Mouse (Mus musculus): ENCODE measurements around the gene Zbtb22. TPM values are rescaled to one million over a fixed set of nuclear protein-coding genes. Genes with fewer than 3 reads are reported as not detected.

Zbtb22 gene
- polyA plus RNA-seq, 1 experiment from 2014 or later: 18.1 TPM

DNA sequence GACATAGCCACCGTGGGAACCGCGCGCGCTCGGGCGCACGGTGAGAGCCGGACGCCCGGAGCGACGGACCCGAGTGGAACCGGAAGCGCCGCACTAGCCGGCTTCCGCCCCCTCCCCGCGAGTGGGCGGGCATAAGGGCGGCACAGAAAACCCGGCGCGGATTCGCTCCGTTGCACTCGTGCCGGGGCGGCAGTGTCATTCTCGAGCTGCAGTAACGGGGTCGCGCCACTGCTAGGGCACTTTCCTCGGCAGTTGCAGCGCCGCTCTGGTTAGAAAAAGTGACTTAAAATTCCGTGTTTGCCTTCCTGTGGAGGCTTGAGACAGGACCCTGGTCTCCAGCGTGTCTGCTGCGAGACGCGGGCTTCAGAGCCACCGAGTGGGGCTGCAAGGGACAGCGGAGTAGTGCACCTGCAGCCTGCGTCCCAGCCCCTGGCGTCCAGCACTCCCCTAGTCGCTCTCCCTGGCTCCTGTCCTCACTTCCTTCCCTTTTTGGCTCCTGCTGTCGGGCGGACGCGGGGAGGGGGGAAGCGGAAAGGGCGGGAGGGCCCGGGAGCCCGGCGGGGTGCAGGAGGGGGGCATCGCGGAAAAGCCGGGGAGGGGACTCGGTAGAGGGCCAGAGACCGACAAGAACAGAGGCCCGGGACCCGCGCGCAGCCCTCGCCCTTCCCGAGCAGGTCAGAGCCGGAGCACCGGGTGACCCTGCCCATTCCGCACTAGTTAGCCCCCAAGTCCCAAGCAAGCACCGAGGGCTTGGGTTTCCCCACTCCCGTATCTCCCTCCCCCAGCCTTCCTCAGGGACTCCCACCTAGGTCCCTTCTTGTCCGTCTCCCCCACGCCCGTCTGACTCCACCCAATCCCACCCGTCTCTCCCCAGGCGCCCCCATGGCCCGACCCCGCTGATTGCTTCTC lies 13.9 kb downstream of the Zbtb22 start, which contains the start of gene Rgl2:
Rgl2 (plus strand) TSS at position 173 of the 909 bp plus-strand sequence.
- ATAC-seq: peak; percentile 91
- Histone ChIP-seq H3K9ac (peak within 1 kb of the TSS; percentile 94), H3K4me3 (peak within 1 kb of the TSS; percentile 87), H3K9me3 (replicated peaks) (no peaks in the 10 kb centered on the region), H3K4me1 (peaks cover 29% of the 10 kb centered on the region), H3K27me3 (0 out of 2 replicates have a peak, but pooled peaks cover 2% of the 10 kb centered on the region), H3K36me3 (ENCODE audit: poor library complexity, severe bottlenecking) (peaks cover 40% of the 10 kb centered on the region), H3K27ac (peak within 1 kb of the TSS; percentile 95), H3K4me2 (peak within 1 kb of the TSS; percentile 99)
- WGBS: under 1% methylated on average over 73 of the region's 80 CpGs

GRCm38 (mm10) chr17:33930280-33931158 lies 14.8 kb downstream of the Zbtb22 start:
- Histone ChIP-seq H3K27me3 (0 out of 2 replicates have a peak, but pooled peaks cover 2% of the 10 kb centered on the region), H3K4me1 (peaks cover 29% of the 10 kb centered on the region), H3K4me3 (peak overlapping the region; percentile 87), H3K9me3 (replicated peaks) (no peaks in the 10 kb centered on the region), H3K36me3 (ENCODE audit: poor library complexity, severe bottlenecking) (peaks cover 49% of the 10 kb centered on the region), H3K4me2 (peak overlapping the region; percentile 99), H3K9ac (peak overlapping the region; percentile 94), H3K27ac (peak overlapping the region; percentile 95)
- under 1% methylated on average over 30 of the region's 45 CpGs for WGBS
- no peak for ATAC-seq

- no peak for ATAC-seq
- H3K36me3 ChIP-seq (ENCODE audit: poor library complexity, severe bottlenecking): peaks cover 51% of the 10 kb centered on the region
- H3K9me3 ChIP-seq (replicated peaks): no peaks in the 10 kb centered on the region
- 36% methylated on average over 15 of the region's 18 CpGs for WGBS
- peaks cover 29% of the 10 kb centered on the region for H3K4me1 ChIP-seq
- H3K4me2 ChIP-seq: peak overlapping the region; percentile 99
- peak overlapping the region; percentile 94 for H3K9ac ChIP-seq
- 0 out of 2 replicates have a peak, but pooled peaks cover 2% of the 10 kb centered on the region for H3K27me3 ChIP-seq
- no peak overlapping the region for H3K27ac ChIP-seq
- H3K4me3 ChIP-seq: peak overlapping the region; percentile 87
Observed at GRCm38 (mm10) chr17:33931159-33931866, 15.6 kb downstream of the Zbtb22 start.

GRCm38 (mm10) chr17:33931947-33932346 lies 16.2 kb downstream of the Zbtb22 start:
- no peak for ATAC-seq
- 0 out of 2 replicates have a peak, but pooled peaks cover 2% of the 10 kb centered on the region for H3K27me3 ChIP-seq
- H3K9ac ChIP-seq: no peak overlapping the region
- H3K27ac ChIP-seq: no peak overlapping the region
- no peak overlapping the region for H3K4me2 ChIP-seq
- H3K36me3 ChIP-seq (ENCODE audit: poor library complexity, severe bottlenecking): peaks cover 54% of the 10 kb centered on the region
- H3K9me3 ChIP-seq (replicated peaks): no peaks in the 10 kb centered on the region
- 91% methylated on average over 11 of the region's 11 CpGs for WGBS
- no peak overlapping the region for H3K4me3 ChIP-seq
- H3K4me1 ChIP-seq: peaks cover 29% of the 10 kb centered on the region

DNA sequence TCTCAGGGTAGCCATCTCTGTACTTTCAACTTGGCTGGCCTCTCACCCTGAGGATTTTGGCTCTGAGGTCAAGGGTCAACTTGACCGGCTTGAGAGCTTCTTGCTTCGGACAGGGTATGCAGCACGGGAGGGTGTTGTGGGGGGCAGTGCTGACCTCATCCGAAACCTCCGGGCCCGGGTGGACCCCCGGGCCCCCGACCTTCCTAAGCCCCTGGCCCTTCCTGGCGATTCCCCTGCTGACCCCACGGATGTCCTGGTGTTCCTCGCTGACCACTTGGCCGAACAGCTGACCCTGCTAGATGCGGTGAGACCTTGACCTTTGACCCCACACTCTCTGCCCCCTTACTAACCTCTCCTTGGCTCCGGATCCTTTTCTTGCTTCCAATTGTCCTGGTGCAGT lies 16.7 kb downstream of the Zbtb22 start:
- Histone ChIP-seq H3K27me3 (0 out of 2 replicates have a peak, but pooled peaks cover 2% of the 10 kb centered on the region), H3K9me3 (replicated peaks) (no peaks in the 10 kb centered on the region), H3K4me3 (no peak overlapping the region), H3K27ac (no peak overlapping the region), H3K36me3 (ENCODE audit: poor library complexity, severe bottlenecking) (peaks cover 59% of the 10 kb centered on the region), H3K4me2 (no peak overlapping the region), H3K4me1 (peaks cover 29% of the 10 kb centered on the region), H3K9ac (no peak overlapping the region)
- ATAC-seq: no peak
- 88% methylated on average over 14 of the region's 14 CpGs for WGBS

DNA sequence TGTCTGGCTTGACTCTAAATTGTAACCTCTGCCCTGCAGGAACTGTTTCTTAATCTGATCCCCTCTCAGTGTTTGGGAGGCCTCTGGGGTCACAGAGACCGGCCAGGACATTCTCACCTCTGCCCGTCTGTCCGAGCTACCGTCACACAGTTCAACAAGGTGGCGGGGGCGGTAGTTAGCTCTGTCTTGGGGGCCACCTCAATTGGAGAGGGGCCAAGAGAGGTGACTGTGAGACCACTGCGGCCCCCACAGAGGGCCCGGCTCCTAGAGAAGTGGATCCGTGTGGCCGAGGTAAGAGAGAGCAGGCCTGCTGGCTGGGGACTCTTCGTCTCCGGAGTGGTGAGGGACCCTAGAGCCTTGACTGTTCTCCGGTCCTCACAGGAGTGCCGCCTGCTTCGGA lies 17.3 kb downstream of the Zbtb22 start:
- Histone ChIP-seq H3K27me3 (0 out of 2 replicates have a peak, but pooled peaks cover 2% of the 10 kb centered on the region), H3K36me3 (ENCODE audit: poor library complexity, severe bottlenecking) (peaks cover 58% of the 10 kb centered on the region), H3K4me1 (peaks cover 24% of the 10 kb centered on the region), H3K4me2 (no peak overlapping the region), H3K9me3 (replicated peaks) (no peaks in the 10 kb centered on the region), H3K4me3 (no peak overlapping the region), H3K27ac (no peak overlapping the region), H3K9ac (no peak overlapping the region)
- ATAC-seq: no peak
- 96% methylated on average over 15 of the region's 15 CpGs for WGBS

- H3K9ac ChIP-seq: peak overlapping the region; percentile 13; the same call in 1 of the 2 replicates
- no peak overlapping the region for H3K27ac ChIP-seq
- 0 out of 2 replicates have a peak, but pooled peaks cover 2% of the 10 kb centered on the region for H3K27me3 ChIP-seq
- no peak for ATAC-seq
- peaks cover 21% of the 10 kb centered on the region for H3K4me1 ChIP-seq
- 91% methylated on average over 21 of the region's 21 CpGs for WGBS
- 0 out of 2 replicates have a peak overlapping the region, but pooled peaks have one; percentile 1 for H3K4me3 ChIP-seq
- peaks cover 68% of the 10 kb centered on the region for H3K36me3 ChIP-seq (ENCODE audit: poor library complexity, severe bottlenecking)
- H3K9me3 ChIP-seq (replicated peaks): no peaks in the 10 kb centered on the region
- H3K4me2 ChIP-seq: no peak overlapping the region
Observed at GRCm38 (mm10) chr17:33935422-33936055, 19.8 kb downstream of the Zbtb22 start.

GRCm38 (mm10) chr17:33936993-33937392 lies 21.3 kb downstream of the Zbtb22 start:
- Histone ChIP-seq H3K36me3 (ENCODE audit: poor library complexity, severe bottlenecking) (peaks cover 66% of the 10 kb centered on the region), H3K4me1 (peaks cover 22% of the 10 kb centered on the region), H3K4me3 (no peak overlapping the region), H3K27me3 (no peaks in the 10 kb centered on the region), H3K4me2 (no peak overlapping the region), H3K9ac (no peak overlapping the region), H3K9me3 (replicated peaks) (no peaks in the 10 kb centered on the region), H3K27ac (no peak overlapping the region)
- 85% methylated on average over 15 of the region's 15 CpGs for WGBS
- ATAC-seq: no peak

DNA sequence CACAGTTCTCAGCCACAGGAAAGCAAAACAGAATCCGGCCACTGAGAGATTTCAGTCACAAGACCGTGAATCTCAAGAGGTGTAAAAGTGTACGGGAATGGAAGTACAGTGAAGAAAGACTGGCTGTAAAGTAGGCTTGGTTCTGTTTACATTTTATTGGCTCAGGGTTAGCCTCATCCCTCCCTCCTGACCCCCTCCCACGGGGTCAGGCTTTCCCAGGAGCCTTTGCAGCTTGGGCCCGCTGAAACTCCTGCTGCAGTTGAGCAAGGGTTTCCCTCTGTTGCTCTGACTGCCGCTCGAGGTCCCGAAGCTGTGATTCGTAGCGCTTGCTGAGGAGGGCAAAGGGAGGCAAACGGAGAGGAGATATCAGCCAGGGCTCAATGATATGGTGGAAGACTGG lies 23.1 kb downstream of the Zbtb22 start:
- Histone ChIP-seq H3K4me1 (peaks cover 24% of the 10 kb centered on the region), H3K27me3 (no peaks in the 10 kb centered on the region), H3K36me3 (ENCODE audit: poor library complexity, severe bottlenecking) (peaks cover 59% of the 10 kb centered on the region), H3K4me3 (peak overlapping the region; percentile 77), H3K27ac (no peak overlapping the region), H3K9me3 (replicated peaks) (no peaks in the 10 kb centered on the region), H3K4me2 (peak overlapping the region; percentile 97), H3K9ac (no peak overlapping the region)
- 86% methylated on average over 11 of the region's 11 CpGs for WGBS
- no peak for ATAC-seq

DNA sequence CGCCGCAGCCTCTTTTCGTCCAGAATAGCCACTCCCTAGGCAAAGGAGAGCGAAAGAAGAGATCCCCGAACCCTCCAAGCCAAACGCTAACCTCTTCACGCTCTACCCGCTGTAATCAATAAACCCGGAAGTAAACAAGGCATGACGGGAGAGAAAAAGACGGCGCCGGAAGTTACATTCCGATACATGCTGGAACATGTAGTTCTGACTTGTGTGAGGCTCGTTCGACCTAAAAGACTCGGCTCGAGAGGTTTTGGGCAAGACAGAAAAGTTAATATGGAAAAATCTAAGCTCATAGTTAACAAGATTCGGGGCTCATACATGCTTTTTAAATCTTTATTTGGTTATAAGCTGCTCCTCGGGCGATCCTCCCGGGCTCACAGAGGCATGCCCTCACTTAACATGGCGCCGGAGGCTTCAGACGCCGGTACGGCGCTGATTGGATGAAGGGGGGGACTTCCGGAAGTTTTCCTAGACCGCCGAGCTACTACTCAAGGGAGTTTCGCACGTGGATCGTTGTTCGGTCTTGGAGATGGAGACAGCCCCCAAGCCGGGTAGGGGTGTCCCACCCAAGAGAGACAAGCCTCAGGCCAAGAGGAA lies 24.6 kb downstream of the Zbtb22 start, which contains the start of the genes Pfdn6 and Wdr46:
Pfdn6 (minus strand) TSS at position 138 of the 600 bp plus-strand sequence.
Wdr46 (plus strand) TSS at position 455 of the 600 bp plus-strand sequence.
- peak within 1 kb of the TSS; percentile 77 for H3K4me3 ChIP-seq
- peaks cover 60% of the 10 kb centered on the region for H3K36me3 ChIP-seq (ENCODE audit: poor library complexity, severe bottlenecking)
- ATAC-seq: peak; percentile 93

More for the DNA sequence above, 24.6 kb downstream of the Zbtb22 start, which contains the start of the genes Pfdn6 and Wdr46:
- Histone ChIP-seq H3K4me1 (peaks cover 24% of the 10 kb centered on the region), H3K4me2 (peak within 1 kb of the TSS; percentile 97), H3K9ac (peak within 1 kb of the TSS; percentile 81), H3K27me3 (no peaks in the 10 kb centered on the region), H3K9me3 (replicated peaks) (no peaks in the 10 kb centered on the region), H3K27ac (no peak within 1 kb of the TSS)
- under 1% methylated on average over 36 of the region's 36 CpGs for WGBS
